Mouse (Mus musculus) monocyte, adult 5-6 weeks (primary cell): ENCODE results near the gene Sp7. TPM values are rescaled to one million over a fixed set of nuclear protein-coding genes. Genes with fewer than 3 reads are reported as not detected.
"Not testable (repeated sequence)": the region's sequence is repeated elsewhere in the genome, so short reads cannot be mapped to it uniquely, and the experiment has no call there.

Experiments
- ATAC-seq: fragments of 153-309, 156-312 bp; replicated peaks from 2 replicates; pipeline ENCODE4 v1.8.0; 2017; ENCODE audit warnings: mild to moderate bottlenecking; ENCODE audit not compliant: low TSS enrichment, insufficient number of reproducible peaks, severe bottlenecking, poor library complexity, low FRiP score
- total RNA-seq: library from RNA; stranded (forward); fragments of 200-1000, 200-491, 200-594 nt; gene quantifications from 3 replicates; pipeline ENCODE4 v1.2.3, GENCODE M21; 2017

Gene Sp7
- total RNA-seq, 1 experiment from 2014 or later: not detected

DNA sequence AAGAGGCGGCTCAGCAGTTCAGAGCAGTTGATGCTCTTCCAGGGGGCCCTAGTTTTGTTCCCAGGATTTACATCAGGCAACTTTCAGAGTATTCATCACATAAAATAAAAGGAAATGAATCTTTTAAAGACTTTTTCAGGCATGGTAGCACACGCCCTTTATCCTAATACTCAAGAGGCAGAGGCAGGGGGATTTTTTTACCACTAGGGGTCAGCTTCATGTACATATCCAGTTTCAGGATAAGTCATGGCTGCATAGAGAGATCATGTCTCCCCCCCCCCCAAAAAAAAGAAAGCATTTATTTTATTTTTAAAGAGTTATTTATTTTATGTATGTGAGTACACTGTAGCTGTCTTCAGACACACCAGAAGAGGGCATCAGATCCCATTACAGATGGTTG is 13.0 kb downstream of the Sp7 start:
- ATAC-seq: no peak

DNA sequence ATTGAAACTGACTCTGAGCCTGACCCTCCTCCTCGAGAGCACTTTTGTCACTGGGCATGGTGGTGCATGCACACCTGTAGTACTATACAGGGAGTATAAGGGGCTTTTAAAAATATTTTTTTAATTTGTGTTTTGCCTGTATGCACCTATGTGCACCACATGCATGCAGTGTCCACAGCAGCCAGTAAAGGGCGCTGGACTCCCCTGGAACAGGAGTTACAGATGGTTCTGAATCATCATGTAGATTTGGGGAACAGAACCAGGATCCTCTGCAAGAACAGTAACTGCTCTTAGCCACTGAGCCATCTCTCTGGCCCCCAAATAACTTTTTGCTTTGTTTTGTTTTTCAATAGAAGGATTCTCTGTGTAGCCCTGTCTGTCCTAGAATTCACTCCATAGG is 14.8 kb downstream of the Sp7 start:
- ATAC-seq: no peak; the same call in 1 of the 2 replicates

- ATAC-seq: no peak
Observed at GRCm38 (mm10) chr15:102350942-102351291, 16.1 kb downstream of the Sp7 start.

- ATAC-seq: peak; percentile 98
Observed at GRCm38 (mm10) chr15:102350138-102350941, 16.6 kb downstream of the Sp7 start, which contains the start of gene Aaas. Gene Aaas (minus strand): TSS chr15:102350771.

- no peak for ATAC-seq
Observed at GRCm38 (mm10) chr15:102346444-102346843, 20.5 kb downstream of the Sp7 start.

DNA sequence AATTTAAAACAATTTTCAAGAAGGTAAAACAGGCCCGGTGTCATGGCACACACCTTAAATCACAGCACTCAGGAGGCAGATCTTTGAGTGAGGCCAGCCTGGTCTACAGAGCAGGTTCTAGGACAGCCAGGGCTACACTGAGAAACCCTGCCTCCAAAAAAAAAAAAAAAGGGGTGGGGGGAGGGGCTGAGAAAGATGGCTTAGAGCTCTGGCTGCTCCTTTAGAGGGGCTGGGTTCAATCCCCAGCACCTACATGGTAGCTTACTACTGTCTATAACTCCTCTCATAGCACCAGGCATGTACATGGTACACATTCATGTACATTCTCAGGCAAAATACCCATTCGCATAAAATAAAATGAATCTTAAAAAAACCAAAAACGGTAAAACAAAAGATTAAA is 22.5 kb downstream of the Sp7 start:
- ATAC-seq: no peak

DNA sequence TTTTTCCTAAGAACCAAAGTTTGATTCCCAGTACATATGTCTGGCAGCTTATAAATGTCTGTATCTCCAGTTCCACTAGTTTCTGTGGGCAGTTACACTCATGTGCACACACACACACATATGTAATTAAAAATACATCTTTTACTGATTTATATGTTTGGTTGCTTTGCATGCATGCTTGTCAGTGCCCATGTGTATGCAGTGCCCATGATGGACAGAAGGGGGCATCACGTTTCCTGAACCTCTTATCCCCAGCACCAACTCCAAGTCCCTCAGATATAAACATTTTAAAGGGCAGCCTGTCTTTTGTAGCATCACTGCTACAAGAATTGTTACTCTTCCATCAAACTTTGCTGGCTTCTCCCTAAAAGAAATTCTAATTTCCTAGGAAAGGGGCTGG is 25.4 kb downstream of the Sp7 start:
- ATAC-seq: peak; percentile 66

DNA sequence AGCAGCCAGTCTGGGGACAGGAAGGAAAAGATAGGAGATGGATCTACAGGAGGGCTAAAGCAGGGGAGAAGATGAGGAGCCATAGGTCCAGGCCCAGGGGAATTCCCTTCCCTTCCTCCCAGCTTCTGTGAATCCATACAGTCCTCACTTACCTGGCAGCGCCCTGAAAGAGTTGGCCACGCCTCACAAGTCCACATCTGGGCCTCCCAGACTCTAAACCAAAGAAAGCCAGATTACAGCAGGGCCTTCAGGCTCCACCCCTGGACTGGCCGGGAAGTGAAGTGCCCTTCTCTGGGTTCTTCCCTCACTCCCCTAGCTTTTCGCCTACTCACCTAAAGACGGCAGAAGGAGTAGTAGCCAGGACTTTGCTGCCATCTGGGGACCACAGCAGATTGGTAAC is 27.4 kb downstream of the Sp7 start:
- ATAC-seq: no peak

DNA sequence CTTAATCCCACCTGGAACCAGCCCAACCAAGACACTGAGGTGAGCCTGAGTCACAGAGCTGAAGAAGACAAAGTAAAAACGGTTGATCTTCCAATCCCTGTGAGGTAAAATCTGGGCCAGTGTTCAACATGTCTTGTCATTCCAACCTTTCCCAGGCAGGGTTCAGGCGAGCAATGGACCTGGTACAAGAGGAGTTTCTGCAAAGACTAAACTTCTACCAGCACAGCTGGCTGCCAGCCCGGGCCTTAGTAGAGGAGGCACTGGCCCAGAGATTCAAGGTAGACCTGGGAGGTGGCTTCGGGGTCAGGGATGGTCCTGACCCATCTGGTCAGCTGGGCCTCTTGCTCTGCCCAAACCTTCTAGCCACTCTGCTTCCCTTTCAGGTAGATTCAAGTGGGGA is 30.0 kb downstream of the Sp7 start:
- no peak for ATAC-seq

DNA sequence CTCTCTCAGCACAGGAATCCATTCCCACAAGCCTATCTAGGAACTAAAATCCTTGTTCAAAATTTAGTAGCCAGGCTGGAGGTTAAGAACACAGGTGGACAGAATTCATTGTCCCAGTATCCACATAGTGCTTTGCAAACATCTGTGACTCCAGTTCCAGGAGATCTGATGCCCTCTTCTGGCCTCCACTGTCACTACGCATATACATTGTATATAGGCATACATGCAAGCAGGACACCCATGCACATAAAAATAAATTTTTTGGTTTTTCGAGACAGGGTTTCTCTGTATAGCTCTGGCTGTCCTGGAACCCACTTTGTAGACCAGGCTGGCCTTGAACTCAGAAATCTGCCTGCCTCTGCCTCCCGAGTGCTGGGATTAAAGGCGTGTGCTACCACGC is 31.1 kb downstream of the Sp7 start:
- ATAC-seq: not testable (repeated sequence)

- ATAC-seq: no peak
Observed at GRCm38 (mm10) chr15:102335254-102335653, 31.7 kb downstream of the Sp7 start.

GRCm38 (mm10) chr15:102331610-102332015 is 35.4 kb downstream of the Sp7 start, which contains the start of gene Myg1:
Gene Myg1 (plus strand): TSS chr15:102331709.
- peak; percentile 97 for ATAC-seq

DNA sequence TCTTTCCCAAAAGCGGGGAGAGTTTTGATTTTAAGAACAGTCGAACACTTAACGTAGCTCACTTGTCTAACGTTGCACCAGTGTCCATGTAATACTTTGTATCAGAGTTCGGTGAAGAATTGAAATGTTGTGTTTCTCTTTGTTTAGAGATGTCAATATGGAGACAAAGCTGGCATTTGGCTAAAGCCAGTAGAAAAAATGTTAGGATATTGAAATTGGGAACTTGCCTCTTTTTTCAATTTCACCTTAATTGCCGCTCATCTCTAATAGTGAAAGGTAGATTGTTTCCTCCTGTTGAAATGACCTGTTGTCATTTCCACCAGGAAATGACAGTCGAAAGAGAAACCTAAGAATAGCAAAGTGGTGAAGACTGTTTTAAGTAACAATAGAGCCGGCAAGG is 40.1 kb downstream of the Sp7 start:
- ATAC-seq: no peak

- ATAC-seq: peak; percentile 96
Observed at GRCm38 (mm10) chr15:102326022-102326576, 40.9 kb downstream of the Sp7 start, which contains the start of gene Pfdn5. Gene Pfdn5 (plus strand): TSS chr15:102326116.

GRCm38 (mm10) chr15:102324654-102325473 is 42.1 kb downstream of the Sp7 start:
- ATAC-seq: no peak

DNA sequence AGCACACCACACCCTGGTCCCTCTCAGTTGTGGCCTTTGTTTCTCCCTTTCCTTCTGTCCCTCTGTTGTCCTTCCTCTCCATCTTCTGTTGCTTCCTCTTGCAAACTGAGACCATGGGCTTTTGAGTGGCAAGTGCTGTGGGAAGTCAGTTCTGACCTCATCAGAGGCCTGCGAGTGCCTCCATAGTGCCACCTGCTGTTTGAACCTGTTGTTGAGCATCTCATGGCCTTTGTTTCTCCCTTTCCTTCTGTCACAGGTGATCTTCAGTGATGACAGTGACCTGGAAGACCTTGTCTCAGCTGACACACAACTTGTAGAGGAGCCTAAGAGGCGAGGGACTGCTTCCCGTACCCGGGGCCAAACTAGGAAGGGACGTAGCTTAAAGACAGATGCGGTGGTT is 50.7 kb downstream of the Sp7 start:
- peak; percentile 88 for ATAC-seq

GRCm38 (mm10) chr15:102315292-102315691 is 51.7 kb downstream of the Sp7 start:
- no peak for ATAC-seq

DNA sequence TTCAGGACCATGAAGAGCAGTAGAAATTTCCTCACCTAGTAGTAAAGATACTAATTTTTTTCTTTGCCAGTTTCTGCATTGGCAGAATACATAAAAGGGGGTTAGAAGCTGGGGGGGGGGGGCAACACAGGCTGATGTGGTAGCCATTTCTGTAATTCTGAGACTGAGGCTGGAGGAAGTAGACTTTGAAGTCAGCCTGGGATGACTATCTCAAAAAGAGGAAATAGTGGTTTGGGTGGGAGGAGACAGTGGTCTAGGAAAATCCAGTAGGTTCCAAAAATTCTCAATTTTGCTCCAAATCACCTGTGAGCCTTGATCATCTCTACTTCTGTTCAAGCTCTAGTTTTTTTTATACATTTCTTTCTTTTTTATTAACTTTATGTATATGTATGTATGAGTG is 55.5 kb downstream of the Sp7 start:
- ATAC-seq: peak; percentile 66; the same call in 1 of the 2 replicates

DNA sequence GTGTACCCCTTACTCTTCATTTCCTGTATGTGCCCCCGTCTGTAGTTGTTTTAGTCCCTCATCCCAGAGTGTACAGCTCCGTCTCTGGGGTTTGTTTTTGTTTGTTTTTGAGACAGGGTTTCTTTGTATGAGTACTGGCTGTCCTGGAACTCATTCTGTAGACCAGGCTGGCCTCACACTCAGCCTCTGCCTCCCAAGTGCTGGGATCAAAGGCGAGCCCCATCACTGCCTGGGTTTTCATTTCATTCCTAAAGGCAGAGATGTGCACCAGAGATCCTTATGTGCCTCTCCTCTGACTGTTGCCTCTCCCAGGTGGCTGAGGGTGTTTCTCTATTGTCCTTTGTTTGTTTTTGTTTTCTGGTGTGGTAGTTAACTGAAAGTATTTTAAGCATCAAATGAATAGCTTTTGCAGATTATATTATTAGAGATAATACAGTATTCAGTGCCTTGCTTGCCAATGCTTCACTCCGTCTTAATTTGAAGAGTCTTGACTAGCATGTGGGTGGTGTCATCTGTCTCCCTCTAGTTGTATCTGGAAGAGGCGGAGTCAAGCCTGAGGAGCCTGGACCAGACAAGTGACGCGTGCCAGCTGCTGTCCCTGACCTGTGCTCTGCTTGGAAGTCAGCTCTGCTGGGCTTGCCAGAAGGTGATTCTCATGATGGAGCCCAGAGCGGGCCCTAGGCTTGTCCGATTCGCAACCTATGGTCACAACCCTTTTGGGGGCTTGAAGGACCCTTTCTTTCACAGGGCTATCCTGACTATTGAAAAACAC is 56.7 kb downstream of the Sp7 start:
- ATAC-seq: no peak
